Mouse (Mus musculus): ENCODE data around the gene Ush1g. TPM values are rescaled to one million over a fixed set of nuclear protein-coding genes. Genes with fewer than 3 reads are reported as not detected.

The Ush1g gene
- total and polyA plus RNA-seq, 3 experiments: 0.05 TPM; not detected in 2

DNA sequence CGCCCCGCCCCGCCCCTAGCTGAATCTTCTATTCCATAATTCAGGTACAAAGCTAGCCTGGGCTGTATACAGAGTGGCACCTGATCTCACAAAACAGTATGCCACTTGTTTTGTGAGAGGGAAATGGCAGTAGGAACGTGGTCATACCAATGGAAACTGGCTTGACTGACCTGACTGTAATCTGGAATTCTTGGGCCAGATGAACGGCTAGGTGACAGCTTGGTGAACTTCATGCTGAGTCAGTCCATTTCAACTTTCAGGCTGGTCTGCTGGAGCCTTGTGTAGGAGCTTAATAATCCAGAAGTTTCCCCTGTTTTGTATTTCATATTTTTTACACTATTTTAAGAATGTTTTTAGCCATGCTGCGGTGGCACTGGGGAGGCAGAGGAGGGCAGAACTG is 43.7 kb downstream of the Ush1g start:
- H3K4me3 ChIP-seq (ENCODE audit: low read depth, low read length): no peak overlapping the region
- H3K9me3 ChIP-seq (replicated peaks): no peaks in the 10 kb centered on the region
- TF ChIP-seq GATA2 (IDR thresholded peaks at IDR 0.05; ENCODE audit: borderline replicate concordance, low read depth, low read length): no peak
- no peak for TF ChIP-seq POLR2AphosphoS5 (IDR thresholded peaks at IDR 0.05; ENCODE audit: insufficient replicate concordance, low read depth, low read length)
- TF ChIP-seq TAL1 (conservative IDR thresholded peaks at IDR 0.05; ENCODE audit: low read depth, low read length): no peak
- TF ChIP-seq GATA1 (IDR thresholded peaks at IDR 0.05; ENCODE audit: borderline replicate concordance, low read length): no peak
- H3K27me3 ChIP-seq (ENCODE audit: insufficient read depth, low read length): peaks cover 9% of the 10 kb centered on the region
- H3K36me3 ChIP-seq (replicated peaks): peaks cover 19% of the 10 kb centered on the region
- DNase-seq (ENCODE audit: low spot score) (peak; percentile 45), ATAC-seq (ENCODE audit: extremely low read depth, insufficient number of reproducible peaks, low FRiP score, poor library complexity, severe bottlenecking) (no peak)
- peaks cover 54% of the 10 kb centered on the region for H3K4me1 ChIP-seq (ENCODE audit: insufficient read depth, low read depth, low read length)

DNA sequence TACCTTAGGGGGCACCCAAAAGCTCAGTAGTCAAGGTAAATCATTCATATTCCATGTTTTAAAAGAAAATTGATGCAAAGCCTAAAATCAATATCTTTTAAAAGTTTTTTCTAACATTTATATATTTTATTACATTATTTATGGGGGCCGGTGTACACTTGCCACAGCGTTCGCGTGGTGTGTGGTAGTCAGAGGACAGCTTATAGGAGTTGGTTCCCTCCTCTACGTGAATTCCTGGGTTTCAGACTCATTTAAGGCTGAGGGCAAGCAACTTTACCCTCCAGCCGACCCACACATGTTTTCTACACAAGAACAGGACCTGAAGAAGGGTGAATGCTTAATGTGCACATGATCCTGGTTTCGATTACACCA is 44.3 kb downstream of the Ush1g start:
- ATAC-seq (ENCODE audit: extremely low read depth, insufficient number of reproducible peaks, low FRiP score, poor library complexity, severe bottlenecking) (no peak), DNase-seq (ENCODE audit: low spot score) (no peak)
- Histone ChIP-seq H3K27me3 (ENCODE audit: insufficient read depth, low read length) (peaks cover 6% of the 10 kb centered on the region), H3K9me3 (replicated peaks) (no peaks in the 10 kb centered on the region), H3K36me3 (replicated peaks) (peaks cover 25% of the 10 kb centered on the region), H3K4me1 (ENCODE audit: insufficient read depth, low read depth, low read length) (peaks cover 60% of the 10 kb centered on the region), H3K4me3 (ENCODE audit: low read depth, low read length) (peak overlapping the region; percentile 84)
- TF ChIP-seq POLR2AphosphoS5 (IDR thresholded peaks at IDR 0.05; ENCODE audit: insufficient replicate concordance, low read depth, low read length) (no peak), CTCF (IDR thresholded peaks at IDR 0.05; ENCODE audit: low read depth, low read length) (no peak), GATA1 (IDR thresholded peaks at IDR 0.05; ENCODE audit: borderline replicate concordance, low read length) (no peak), TAL1 (conservative IDR thresholded peaks at IDR 0.05; ENCODE audit: low read depth, low read length) (no peak), GATA2 (IDR thresholded peaks at IDR 0.05; ENCODE audit: borderline replicate concordance, low read depth, low read length) (no peak)

- Histone ChIP-seq H3K9me3 (replicated peaks) (no peaks in the 10 kb centered on the region), H3K4me1 (ENCODE audit: insufficient read depth, low read depth, low read length) (peaks cover 60% of the 10 kb centered on the region), H3K36me3 (replicated peaks) (peaks cover 31% of the 10 kb centered on the region), H3K4me3 (ENCODE audit: low read depth, low read length) (peak within 1 kb of the TSS; percentile 84), H3K27me3 (ENCODE audit: insufficient read depth, low read length) (peaks cover under 1% of the 10 kb centered on the region; the same call in 1 of the 2 replicates)
- DNase-seq (ENCODE audit: low spot score) (peak; percentile 95), ATAC-seq (ENCODE audit: extremely low read depth, insufficient number of reproducible peaks, low FRiP score, poor library complexity, severe bottlenecking) (peak; percentile 91)
- TF ChIP-seq GATA2 (IDR thresholded peaks at IDR 0.05; ENCODE audit: borderline replicate concordance, low read depth, low read length): no peak
Observed at GRCm38 (mm10) chr11:115276780-115277603, 44.8 kb downstream of the Ush1g start, which contains the start of gene Fdxr. TSS of gene Fdxr (minus strand) at chr11:115277050.

DNA sequence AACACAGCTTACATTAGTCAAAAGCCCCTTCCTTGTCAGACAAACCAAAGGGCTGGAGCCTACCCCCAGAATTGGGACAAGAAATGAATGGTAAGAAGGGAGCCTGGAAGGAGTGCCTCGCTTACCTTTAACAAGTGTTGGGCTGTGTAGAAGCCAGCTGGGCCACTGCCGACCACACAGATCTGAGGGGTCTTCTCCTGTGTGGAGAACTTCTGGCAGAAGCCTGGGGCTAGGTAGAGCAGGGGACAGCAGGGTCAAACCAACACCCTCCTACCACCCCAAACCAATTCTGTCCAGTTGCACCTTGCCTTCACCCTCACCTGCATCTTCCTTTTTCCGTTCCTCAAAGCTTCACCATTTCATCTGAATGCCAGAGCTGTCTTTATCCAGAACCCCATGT is 45.9 kb downstream of the Ush1g start:
- H3K27me3 ChIP-seq (ENCODE audit: insufficient read depth, low read length): no peaks in the 10 kb centered on the region
- no peak for DNase-seq (ENCODE audit: low spot score)
- peak overlapping the region; percentile 84 for H3K4me3 ChIP-seq (ENCODE audit: low read depth, low read length)
- no peaks in the 10 kb centered on the region for H3K9me3 ChIP-seq (replicated peaks)
- ATAC-seq (ENCODE audit: extremely low read depth, insufficient number of reproducible peaks, low FRiP score, poor library complexity, severe bottlenecking): no peak
- TF ChIP-seq GATA1 (IDR thresholded peaks at IDR 0.05; ENCODE audit: borderline replicate concordance, low read length) (no peak), POLR2AphosphoS5 (IDR thresholded peaks at IDR 0.05; ENCODE audit: insufficient replicate concordance, low read depth, low read length) (no peak), CTCF (IDR thresholded peaks at IDR 0.05; ENCODE audit: low read depth, low read length) (no peak), TAL1 (conservative IDR thresholded peaks at IDR 0.05; ENCODE audit: low read depth, low read length) (no peak), GATA2 (IDR thresholded peaks at IDR 0.05; ENCODE audit: borderline replicate concordance, low read depth, low read length) (no peak)
- peaks cover 67% of the 10 kb centered on the region for H3K4me1 ChIP-seq (ENCODE audit: insufficient read depth, low read depth, low read length)
- peaks cover 41% of the 10 kb centered on the region for H3K36me3 ChIP-seq (replicated peaks)

- DNase-seq (ENCODE audit: low spot score) (no peak), ATAC-seq (ENCODE audit: extremely low read depth, insufficient number of reproducible peaks, low FRiP score, poor library complexity, severe bottlenecking) (no peak)
- Histone ChIP-seq H3K4me1 (ENCODE audit: insufficient read depth, low read depth, low read length) (peaks cover 71% of the 10 kb centered on the region), H3K27me3 (ENCODE audit: insufficient read depth, low read length) (no peaks in the 10 kb centered on the region), H3K36me3 (replicated peaks) (peaks cover 46% of the 10 kb centered on the region), H3K9me3 (replicated peaks) (no peaks in the 10 kb centered on the region), H3K4me3 (ENCODE audit: low read depth, low read length) (peak overlapping the region; percentile 84; the same call in 1 of the 2 replicates)
- TF ChIP-seq TAL1 (conservative IDR thresholded peaks at IDR 0.05; ENCODE audit: low read depth, low read length) (no peak), POLR2AphosphoS5 (IDR thresholded peaks at IDR 0.05; ENCODE audit: insufficient replicate concordance, low read depth, low read length) (no peak), CTCF (IDR thresholded peaks at IDR 0.05; ENCODE audit: low read depth, low read length) (no peak)
Observed at GRCm38 (mm10) chr11:115275509-115275908, 46.3 kb downstream of the Ush1g start.

DNA sequence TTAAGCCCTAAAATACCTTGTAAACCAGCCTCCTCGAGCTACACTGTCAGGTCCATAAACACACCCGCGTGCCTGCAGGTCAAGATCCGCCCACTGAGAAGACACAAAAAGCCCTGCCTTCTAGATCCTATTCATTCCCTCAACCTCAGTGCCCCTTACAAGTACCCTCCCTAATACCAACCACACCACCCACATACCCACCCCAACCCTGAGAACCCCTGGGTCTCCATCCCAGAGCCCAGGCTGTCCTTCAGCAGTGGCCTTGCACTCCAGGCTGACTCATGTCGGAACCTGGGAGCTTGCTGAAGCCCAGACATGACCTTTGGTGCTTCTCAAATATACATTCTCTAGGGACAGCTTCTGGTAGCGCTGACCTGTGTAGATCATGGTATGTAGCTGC is 47.1 kb downstream of the Ush1g start:
- no peak for ATAC-seq (ENCODE audit: extremely low read depth, insufficient number of reproducible peaks, low FRiP score, poor library complexity, severe bottlenecking)
- no peak for TF ChIP-seq CTCF (IDR thresholded peaks at IDR 0.05; ENCODE audit: low read depth, low read length)
- no peak for TF ChIP-seq TAL1 (conservative IDR thresholded peaks at IDR 0.05; ENCODE audit: low read depth, low read length)
- no peak for TF ChIP-seq GATA2 (IDR thresholded peaks at IDR 0.05; ENCODE audit: borderline replicate concordance, low read depth, low read length)
- TF ChIP-seq POLR2AphosphoS5 (IDR thresholded peaks at IDR 0.05; ENCODE audit: insufficient replicate concordance, low read depth, low read length): no peak
- TF ChIP-seq GATA1 (IDR thresholded peaks at IDR 0.05; ENCODE audit: borderline replicate concordance, low read length): no peak
- Histone ChIP-seq H3K4me1 (ENCODE audit: insufficient read depth, low read depth, low read length) (peaks cover 72% of the 10 kb centered on the region), H3K9me3 (replicated peaks) (no peaks in the 10 kb centered on the region), H3K36me3 (replicated peaks) (peaks cover 52% of the 10 kb centered on the region), H3K27me3 (ENCODE audit: insufficient read depth, low read length) (no peaks in the 10 kb centered on the region), H3K4me3 (ENCODE audit: low read depth, low read length) (no peak overlapping the region; the same call in 1 of the 2 replicates)
- DNase-seq (ENCODE audit: low spot score): no peak
